Mouse (Mus musculus) NIH3T3 (cell line): Measurements from ENCODE around the gene Mcpt1.
"Not testable (repeated sequence)": the region's sequence is repeated elsewhere in the genome, so short reads cannot be mapped to it uniquely, and the experiment has no call there.

ENCODE experiments used
- DNase-seq: peaks from one replicate; pipeline ENCODE4 v3.0.0-alpha.2; 2012; ENCODE audit warnings: low read depth

Gene Mcpt1

DNA sequence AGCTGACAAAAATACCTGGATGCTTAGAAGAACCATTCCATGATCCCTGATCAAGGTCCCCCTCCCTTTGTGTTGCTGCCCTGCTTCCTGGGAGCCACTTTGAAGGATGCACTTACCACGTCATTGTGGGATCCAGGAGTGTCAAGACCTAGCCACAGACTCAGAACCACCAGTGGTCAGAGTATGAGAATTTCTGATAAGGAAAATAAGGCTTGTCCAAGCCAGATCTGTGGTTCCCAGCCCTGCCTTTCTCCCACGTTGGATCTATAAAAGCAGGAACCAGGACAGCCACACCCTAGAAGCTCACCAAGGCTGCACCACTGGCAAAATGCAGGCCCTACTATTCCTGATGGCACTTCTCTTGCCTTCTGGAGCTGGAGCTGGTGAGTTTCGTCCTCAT, at the start of gene Mcpt1:
Gene Mcpt1 (plus strand): TSS at position 301 of the 400 bp plus-strand sequence.
- not testable (repeated sequence) for DNase-seq

DNA sequence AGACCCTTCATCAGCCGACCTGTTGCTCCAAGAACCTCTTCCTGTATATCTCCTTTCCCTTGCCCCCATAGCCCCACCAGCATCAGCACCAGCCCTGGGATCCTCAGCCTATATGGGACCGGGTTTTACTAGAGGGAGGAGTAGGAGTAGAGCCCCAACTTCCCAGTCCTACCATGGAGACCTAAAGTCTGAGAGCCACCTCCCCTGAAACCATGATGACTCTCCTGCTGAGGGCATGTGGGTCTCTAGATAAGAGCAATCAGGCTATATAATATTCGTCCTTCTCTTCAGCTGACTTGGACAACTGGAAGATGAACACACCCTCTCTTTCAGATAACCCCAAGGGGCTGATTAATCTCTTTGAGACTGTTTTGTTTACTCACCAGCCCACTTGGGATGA, 30.3 kb upstream of the Mcpt1 start:
- DNase-seq, result not testable (repeated sequence)

DNA sequence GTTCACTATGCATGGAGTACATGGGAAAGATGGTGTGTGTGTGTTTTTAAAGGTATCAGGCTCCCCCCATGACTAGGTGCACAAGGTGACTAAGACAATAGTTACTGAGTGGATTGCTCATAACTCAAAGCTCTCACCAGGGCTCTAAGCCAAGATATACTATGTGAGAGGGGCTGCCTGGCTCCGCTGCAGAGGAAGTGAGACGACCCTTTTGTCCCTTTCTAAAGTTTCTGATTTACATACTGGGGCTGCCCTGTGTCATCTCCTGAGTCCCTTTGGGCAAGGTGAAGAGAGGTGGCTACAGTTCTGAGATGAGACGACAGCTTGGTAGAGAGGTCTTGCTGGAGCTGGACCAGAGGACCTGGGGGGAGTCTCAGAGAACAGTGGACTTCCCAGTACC, 4.6 kb upstream of the Mcpt1 start:
- DNase-seq, result no peak

DNA sequence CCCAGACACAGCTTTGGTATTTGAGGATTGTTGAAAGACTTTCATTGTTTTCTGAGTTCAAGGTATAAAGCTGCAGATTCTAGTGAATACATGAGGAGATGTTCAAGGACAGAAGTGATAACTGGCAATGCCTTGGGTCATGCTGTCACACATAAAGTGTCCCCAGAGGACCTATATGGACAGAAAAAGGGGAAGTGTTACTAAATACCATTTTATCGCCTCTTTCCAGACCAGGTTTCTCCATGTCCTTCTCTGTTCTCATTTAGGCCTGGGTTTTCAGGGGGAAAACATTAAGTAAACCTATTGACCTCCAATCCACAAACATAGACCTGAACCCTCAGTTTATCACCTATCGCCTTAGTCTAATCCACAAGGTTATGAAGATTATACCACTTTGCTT, 3.8 kb upstream of the Mcpt1 start:
- DNase-seq, result no peak

DNA sequence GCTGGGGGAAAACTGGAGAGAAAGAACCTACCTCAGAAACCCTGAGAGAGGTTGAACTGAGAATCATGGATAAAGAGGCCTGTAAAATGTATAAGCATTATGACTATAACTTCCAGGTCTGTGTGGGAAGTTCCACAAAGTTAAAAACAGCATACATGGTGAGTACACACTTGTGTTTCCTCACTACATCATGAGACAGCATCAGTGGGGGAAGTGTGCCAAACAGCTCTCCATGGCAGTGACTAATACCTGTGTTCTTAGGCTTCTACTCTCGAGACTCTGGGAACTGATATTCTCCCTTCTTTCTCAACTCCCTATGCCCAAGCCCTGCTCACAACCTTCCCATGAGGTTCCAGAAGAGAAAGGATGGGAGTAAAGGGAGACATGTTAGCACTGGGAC, 1.7 kb downstream of the Mcpt1 start:
- peak; percentile 28 for DNase-seq

DNA sequence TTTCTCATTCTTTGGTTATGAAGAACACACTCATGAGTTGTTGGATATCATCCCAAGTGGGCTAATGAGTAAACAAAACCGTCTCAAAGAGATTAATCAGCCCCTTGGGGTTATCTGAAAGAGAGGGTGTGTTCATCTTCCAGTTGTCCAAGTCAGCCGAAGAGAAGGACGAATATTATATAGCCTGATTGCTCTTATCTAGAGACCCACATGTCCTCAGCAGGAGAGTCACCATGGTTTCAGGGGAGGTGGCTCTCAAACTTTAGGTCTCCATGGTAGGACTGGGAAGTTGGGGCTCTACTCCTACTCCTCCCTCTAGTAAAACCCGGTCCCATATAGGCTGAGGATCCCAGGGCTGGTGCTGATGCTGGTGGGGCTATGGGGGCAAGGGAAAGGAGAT, 3.5 kb downstream of the Mcpt1 start:
- DNase-seq, result not testable (repeated sequence)

DNA sequence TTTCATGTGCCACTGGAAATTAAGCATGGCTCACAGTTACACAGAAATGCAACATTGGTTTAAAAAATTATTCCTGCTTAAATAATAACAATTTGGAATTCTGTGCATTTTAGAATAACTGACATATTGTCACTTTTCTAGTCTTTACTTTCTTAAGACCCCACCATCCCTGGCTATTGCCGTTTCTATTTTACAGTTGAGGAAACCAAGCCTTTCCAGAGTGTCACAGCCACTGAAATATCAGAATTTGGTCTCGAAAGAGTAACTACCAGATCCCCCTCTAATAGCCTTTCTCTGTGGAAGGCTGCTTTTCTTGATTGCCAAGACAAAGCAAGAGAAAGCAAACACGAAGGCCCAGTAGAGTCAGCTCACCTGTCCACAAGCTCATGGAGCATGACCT, 12.6 kb downstream of the Mcpt1 start, which contains the start of gene Mcpt9:
Gene Mcpt9 (minus strand): TSS at position 101 of the 400 bp plus-strand sequence.
- not testable (repeated sequence) for DNase-seq

DNA sequence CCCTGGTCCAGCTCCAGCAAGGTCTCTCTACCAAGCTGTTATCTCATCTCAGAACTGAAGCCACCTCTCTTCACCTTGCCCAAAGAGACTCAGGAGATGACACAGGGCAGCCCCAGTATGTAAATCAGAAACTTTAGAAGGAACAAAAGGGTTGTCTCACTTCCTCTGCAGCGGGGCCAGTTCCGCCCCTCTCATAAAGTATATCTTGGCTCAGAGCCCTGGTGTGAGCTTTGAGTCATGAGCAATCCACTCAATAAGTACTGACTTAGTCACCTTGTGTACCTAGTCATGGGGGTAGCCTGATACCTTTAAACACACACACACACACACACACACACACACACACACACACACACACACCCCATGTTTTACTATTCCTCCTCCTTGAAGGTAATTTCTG, 16.7 kb downstream of the Mcpt1 start:
- DNase-seq, result peak; percentile 53

DNA sequence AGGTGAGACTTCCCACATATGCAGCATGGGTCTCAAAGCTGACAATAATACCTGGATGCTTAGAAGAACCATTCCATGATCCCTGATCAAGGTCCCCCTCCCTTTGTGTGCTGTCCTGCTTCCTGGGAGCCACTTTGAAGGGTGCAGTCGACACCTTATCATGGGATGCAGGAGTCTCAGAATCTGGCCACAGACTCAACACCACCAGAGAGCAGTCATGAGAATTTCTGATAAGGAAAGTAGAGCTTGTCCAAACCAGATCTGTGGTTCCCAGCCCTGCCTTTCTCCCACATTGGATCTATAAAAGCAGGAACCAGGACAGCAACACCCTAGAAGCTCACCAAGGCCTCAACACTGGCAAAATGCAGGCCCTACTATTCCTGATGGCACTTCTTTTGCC, 24.0 kb downstream of the Mcpt1 start, which contains the start of gene Mcpt2:
Gene Mcpt2 (plus strand): TSS at position 250 of the 400 bp plus-strand sequence.
- DNase-seq, result not testable (repeated sequence)

DNA sequence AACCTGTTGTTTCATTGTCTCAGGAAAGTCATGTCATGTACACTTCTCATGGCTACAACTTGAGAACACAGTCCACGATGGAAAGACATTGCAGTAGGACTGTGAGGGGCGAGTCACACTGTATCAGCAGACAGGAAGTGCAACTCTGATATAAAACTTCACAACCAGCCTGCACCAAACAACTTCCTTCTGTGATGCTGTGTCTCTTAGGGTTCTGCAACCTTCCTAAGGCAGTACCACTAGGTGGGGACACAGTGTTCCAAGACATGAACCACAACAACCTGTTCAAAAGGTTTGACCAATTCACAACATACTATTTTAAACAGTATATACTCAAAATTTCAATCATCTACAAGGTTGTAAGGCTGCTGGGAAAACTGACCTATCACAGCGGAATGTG, 37.6 kb downstream of the Mcpt1 start:
- DNase-seq, result no peak

DNA sequence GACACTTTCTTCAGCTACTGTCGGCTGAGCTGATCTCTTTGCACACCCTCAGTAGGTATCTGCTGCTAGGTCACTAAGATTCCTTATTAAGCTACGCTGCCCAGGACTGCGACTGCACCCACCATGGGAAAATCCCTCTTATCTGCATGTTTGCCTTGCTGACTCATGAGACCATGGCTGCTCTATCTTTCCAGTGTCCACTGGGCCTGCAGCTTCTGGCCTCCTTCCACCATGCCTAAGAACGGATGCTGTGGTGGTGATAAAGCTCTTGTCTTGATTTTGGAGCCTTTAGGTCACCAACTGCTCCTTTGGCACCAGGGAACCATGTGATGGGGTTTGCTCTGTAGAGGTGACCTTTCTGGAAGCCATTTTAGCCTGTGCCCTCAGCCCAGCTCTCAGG, 40.0 kb downstream of the Mcpt1 start:
- no peak for DNase-seq

DNA sequence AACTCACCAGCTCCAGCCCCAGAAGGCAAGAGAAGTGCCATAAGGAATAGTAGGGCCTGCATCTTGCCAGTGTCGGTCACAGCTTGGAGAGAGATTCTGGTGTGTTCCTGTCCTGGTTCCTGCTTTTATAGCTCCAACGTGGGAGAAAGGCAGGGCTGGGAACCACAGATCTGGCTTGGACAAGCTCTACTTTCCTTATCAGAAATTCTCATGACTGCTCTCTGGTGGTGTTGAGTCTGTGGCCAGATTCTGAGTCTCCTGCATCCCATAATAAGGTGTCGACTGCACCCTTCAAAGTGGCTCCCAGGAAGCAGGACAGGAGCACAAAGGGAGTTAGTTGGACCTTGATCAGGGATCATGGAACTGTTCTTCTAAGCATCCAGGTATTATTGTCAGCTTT, 44.4 kb downstream of the Mcpt1 start, which contains the start of gene Mcpt4:
Gene Mcpt4 (minus strand): TSS at position 101 of the 400 bp plus-strand sequence.
- DNase-seq, result not testable (repeated sequence)
